Mouse (Mus musculus) mesoderm, embryonic 11.5 days (tissue): ENCODE results near the gene Nadk2.

ENCODE experiments used
- DNase-seq: peaks from one replicate; pipeline ENCODE4 v3.0.0-alpha.2; 2012; ENCODE audit warnings: low read depth, low spot score

Gene Nadk2

DNA sequence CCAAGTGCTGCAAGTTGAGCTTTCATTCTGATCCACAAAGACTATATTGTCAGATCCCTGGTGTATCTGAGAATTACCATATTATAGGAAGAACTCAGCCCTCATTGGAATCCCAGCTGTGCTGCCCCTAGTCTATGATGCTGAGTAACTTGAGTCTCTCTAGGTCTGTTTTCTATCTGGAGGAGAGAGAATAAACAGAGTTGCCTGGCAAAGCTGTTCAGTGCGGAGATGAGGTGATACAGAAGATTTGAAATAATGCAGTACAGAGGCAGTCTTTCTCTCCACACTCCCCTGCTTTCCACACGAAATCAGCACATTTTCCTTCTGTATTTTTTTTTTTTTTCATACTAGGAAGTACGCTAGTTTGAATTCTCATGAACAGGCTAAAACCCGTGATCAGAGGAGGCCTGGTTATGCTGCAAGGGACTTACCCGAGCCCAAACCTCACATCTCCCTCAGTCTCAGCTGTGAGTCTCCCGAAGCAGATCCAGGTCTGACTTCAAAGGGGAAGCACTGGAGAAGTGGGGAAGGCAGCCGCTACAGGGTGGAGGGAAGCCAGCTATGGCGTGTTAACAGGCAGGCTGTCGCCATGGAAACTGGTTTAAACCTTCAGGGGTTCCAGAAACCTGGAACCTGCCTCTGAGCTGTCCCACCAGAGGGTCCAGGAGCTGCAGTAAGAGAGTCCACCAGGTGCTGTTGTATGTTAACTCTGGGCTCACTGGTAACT lies 59.9 kb downstream of the Nadk2 start:
- no peak for DNase-seq

DNA sequence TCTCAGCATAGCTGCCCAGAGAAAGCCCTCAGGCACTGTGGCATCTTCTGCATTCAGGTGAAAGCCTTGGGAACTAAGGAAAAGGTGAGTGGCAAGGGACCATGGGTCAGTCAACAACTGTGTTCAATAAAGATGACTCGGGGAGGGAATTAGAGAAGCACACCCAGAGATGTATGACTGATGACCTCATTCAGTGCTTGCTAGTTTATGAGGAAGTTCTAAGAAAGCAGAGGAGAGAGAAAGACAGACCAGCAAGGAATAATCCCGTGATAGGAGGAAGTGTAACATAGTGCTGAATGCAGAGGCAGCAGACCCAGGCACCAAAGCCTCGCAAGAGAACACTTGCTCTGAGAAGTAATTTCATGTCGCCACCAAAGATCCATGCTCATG lies 60.4 kb downstream of the Nadk2 start:
- no peak for DNase-seq

DNA sequence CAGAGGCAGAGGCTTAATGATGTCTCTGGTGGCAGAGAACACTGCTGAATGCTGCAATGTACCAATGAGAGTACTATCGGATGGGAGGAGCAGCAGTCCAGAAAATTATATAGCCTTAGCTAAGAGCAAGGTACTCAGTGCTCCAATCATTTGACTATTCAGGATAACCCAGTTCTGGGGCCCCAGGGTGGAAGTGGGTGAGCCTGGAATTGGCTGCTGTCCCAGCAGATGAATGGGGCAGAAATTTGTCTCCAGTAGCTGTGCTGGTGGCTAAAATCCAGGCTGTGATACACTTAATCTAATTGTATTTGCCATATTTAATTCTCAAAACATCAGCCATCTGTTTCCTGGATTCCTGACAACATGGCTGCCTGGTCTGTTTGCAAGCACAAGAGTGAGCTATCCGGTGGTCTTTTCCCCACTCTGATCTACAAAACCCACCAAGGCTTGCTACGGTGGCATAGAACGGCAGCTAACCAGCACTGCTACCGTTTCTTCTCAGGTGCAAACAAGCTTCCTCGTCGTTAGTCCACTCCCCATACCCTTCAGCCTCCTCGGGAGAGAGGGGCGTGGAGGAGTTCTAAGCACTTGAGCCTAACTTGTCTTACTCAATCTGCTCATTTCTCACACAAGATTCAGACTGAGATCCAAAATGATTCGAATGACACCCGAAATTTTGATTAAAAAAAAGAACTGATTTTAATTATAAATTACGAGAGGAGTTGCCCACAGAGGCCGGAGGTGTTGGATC lies 61.8 kb downstream of the Nadk2 start:
- DNase-seq = no peak

DNA sequence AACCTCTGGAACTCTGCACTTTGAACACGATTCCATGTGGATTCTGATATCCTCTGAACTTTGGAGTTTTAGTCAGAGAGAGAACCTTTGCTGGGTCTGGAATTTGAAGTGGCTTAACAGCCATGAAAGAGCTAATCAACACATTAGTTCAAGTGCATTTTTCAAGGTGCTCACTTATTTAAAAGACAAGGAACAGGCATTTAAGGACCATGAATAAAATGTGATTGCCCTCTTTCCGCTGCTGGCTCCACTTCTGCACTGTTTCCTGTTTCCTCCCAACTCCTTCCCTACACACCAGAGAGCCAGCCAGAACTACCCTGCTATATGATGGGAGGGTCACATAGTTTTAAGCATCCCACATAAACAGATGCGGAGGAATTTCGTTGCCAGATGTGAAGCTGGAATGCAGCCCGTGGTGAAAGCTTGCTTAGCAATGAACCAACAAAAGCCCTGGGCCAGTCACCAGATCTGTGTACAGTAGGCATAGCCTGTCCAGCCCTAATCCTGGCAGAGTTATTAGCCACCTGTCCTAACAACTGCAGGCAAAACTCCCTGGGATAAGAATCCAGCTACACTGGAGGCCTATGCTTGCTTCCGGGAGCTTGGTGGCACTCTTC lies 63.9 kb downstream of the Nadk2 start:
- peak; percentile 60 for DNase-seq

DNA sequence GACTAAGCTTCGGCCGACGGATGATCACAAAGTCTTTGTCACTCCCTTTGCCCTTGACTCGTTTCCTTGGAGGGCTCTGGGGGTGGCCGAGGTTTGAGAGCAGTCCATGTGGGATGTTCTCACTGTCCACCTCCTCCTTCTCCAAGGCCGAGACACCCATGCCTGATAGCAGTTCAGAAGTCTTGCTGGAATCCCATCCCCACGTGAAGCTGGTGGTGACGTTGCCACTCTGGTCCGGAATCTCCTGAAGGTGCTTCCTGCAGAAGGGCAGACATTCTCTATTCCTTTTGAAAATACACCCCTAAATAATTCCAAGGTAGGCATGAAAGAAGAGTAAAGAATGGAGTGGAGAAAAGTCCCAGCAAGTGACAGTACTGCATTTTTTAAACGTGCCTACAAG lies 68.4 kb downstream of the Nadk2 start:
- DNase-seq = no peak

DNA sequence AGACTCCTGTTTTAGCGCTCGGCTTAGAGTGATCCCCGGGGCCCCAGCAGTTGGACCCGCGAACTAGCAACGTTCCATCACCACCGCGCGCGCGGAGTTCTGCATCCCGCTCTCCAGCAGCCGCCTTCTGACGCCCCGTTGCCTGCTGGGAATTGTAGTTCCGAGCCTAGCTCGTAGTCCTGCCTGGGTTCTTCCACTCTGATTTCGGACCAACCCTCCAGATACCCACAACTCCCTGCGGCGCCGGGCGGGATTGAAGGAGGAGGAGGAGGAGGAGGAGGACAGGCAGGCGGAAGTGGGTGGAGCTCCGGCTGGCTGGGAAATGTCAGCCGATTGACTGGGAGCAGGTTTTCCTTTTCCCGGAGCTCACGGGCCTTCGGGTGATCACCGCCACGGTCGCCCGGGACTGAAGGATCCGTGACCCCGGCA lies 69.2 kb downstream of the Nadk2 start, which contains the start of gene Lmbrd2:
TSS of gene Lmbrd2 (plus strand) at position 299 of the 429 bp plus-strand sequence.
- peak; percentile 98 for DNase-seq

DNA sequence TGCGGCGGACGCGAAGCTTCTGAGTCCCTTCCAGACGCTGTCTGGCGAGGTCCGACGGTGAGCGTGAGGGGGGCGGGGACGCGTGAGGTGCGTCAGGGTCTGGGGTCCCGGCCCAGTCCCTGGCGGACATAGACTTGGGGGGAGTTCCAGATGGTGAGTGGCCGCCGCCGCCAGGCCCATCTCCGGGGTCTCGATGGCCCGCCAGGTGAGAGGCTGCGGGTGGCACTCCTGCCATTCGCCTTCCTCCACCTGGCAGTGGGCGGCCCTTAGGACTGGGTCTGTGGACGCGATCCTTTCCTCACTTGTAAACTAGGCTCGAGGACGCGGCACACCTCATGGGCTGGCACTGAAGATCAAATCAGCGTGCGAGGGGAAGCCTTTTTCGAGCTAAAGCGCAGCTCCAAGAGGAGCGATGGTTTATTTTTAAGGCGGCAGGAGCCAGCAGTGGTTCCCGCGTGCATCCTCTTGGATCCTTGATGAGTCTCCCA lies 69.7 kb downstream of the Nadk2 start:
- peak; percentile 34 for DNase-seq

DNA sequence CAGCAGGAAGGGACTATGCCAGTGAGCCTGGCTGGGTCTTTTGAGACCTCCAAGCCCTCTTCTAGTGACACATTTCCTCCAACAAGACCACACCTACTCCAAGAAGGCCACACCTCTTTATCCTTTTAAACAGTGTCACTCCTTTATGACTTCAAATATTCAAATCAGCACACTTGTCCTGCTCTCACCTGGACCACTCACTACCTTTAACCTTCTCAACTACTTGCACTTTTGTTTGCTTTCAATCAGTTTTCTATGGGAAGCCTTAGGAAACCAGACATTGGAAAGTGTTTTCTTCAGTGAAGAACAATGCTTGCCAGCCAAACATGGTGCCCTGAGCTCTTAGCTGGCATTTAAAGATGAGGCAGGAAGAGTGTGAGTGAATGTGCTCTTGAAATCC lies 84.3 kb downstream of the Nadk2 start, which contains the start of gene Skp2:
TSS of gene Skp2 (minus strand) at position 101 of the 400 bp plus-strand sequence.
- no peak for DNase-seq
